ENCODE assay signal across 19 mouse cellular contexts in the genomic region with DNA sequence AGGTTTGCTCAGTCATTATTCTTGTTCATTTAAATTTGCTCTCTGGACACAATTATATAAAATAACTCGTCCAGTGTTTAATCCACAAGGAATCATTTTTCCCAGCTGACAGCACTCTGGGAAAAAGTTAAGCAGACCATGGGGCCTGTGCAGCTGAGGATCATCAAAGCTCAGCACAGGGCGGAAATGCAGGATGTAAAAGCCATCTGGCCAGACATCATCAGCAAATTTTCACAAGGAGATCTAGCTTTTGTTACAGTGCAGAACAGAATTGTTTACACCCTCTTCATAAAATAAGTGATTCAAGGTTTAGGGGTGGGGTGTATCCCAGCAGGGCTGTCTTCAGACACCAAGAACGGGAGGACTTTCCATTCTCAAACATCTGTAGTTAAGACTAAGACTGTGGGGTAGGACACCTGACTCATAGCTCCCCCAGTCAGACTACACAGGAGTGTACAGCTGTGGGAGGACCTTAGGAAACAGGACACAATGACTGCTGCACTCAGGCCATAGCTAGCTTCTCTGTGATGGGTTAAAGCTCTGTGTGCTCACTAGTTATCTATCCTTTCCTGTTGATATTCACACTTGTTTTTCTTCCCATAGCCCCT.
A peak's percentile ranks its signal among the peaks of the same experiment; 100 is the strongest.
DNase-seq lines count a peak whose midpoint lies in the region; ATAC-seq lines count a peak whose summit lies in the region.
"Had no signal": no experiment of that assay in that cellular context is flagged by ENCODE, and none has a peak within 500 bp of the region (broad histone marks: within the 10 kb centered on the region; RNA-seq: fewer than 3 reads in every experiment).

No protein-coding gene starts in this region.

- no peaks in the 10 kb centered on the region for H3K4me1 ChIP-seq in embryonic facial prominence, embryonic 14.5 days (ENCODE audit: control insufficient read depth, insufficient read depth, low read length)
- no peaks in the 10 kb centered on the region for H3K4me1 ChIP-seq in limb, embryonic 12.5 days (replicated peaks)
- H3K4me1 ChIP-seq: hindbrain, embryonic 15.5 days; neural tube, embryonic 13.5 days had no signal

- no peaks in the 10 kb centered on the region for H3K9me3 ChIP-seq in embryonic facial prominence, embryonic 14.5 days (ENCODE audit: control insufficient read depth, low read length)
- no peaks in the 10 kb centered on the region for H3K9me3 ChIP-seq in limb, embryonic 12.5 days
- H3K9me3 ChIP-seq: hindbrain, embryonic 15.5 days; neural tube, embryonic 13.5 days had no signal

- peak; percentile 62; the same call in 1 of the 2 replicates for ATAC-seq in embryonic facial prominence, embryonic 14.5 days (ENCODE audit: low read depth)
- peak; percentile 68 for ATAC-seq in limb, embryonic 12.5 days (ENCODE audit: insufficient number of reproducible peaks, insufficient read depth, low FRiP score, low TSS enrichment, low read depth)
- ATAC-seq: forebrain, embryonic 14.5 days had no signal

- H3K4me3 ChIP-seq in embryonic facial prominence, embryonic 14.5 days (ENCODE audit: low read depth, low read length): no peak overlapping the region
- H3K4me3 ChIP-seq in limb, embryonic 12.5 days (replicated peaks): no peak overlapping the region
- H3K4me3 ChIP-seq: hindbrain, embryonic 15.5 days; layer of hippocampus, adult 2 months; left cerebral cortex, adult 2 months; neural tube, embryonic 13.5 days had no signal

- H3K36me3 ChIP-seq in embryonic facial prominence, embryonic 14.5 days (ENCODE audit: control insufficient read depth, insufficient read depth, low read length): no peaks in the 10 kb centered on the region
- no peaks in the 10 kb centered on the region for H3K36me3 ChIP-seq in limb, embryonic 12.5 days
- H3K36me3 ChIP-seq: hindbrain, embryonic 15.5 days; neural tube, embryonic 13.5 days had no signal

- peak; percentile 4 for DNase-seq in gastrocnemius, adult 18-20 months (ENCODE audit: low spot score)
- no peak for DNase-seq in gastrocnemius, adult 8-10 months (ENCODE audit: low spot score in 2 of 2)
- DNase-seq in kidney, adult 9 months: peak; percentile 3
- DNase-seq in kidney, adult 11 months: no peak
- DNase-seq in embryonic facial prominence, embryonic 14.5 days (ENCODE audit: low spot score): peak; percentile 29
- DNase-seq in adipocyte (ENCODE audit: low spot score): no peak
- DNase-seq in right cerebral cortex, postnatal 36 days (ENCODE audit: low spot score in 2 of 2): no peak
- DNase-seq: adrenal gland, postnatal 25 days; cerebellum, adult 8-10 months; gastrocnemius, postnatal 14 days; liver; lung, adult 18-20 months; thymus, postnatal 36 days had no signal

- WGBS in embryonic facial prominence, embryonic 14.5 days: 44% methylated on average over 3 of the region's 3 CpGs
- WGBS in limb, embryonic 12.5 days: 52% methylated on average over 3 of the region's 3 CpGs

- no peak overlapping the region for H3K4me2 ChIP-seq in embryonic facial prominence, embryonic 14.5 days (ENCODE audit: low read depth, low read length)
- H3K4me2 ChIP-seq in limb, embryonic 12.5 days: no peak overlapping the region
- H3K4me2 ChIP-seq: hindbrain, embryonic 15.5 days; neural tube, embryonic 13.5 days had no signal

- H3K27ac ChIP-seq in embryonic facial prominence, embryonic 14.5 days (replicated peaks; ENCODE audit: low read depth, low read length): no peak overlapping the region
- H3K27ac ChIP-seq in limb, embryonic 12.5 days: 0 out of 2 replicates have a peak overlapping the region, but pooled peaks have one; percentile 4
- H3K27ac ChIP-seq: hindbrain, embryonic 15.5 days; layer of hippocampus, adult 2 months; left cerebral cortex, adult 2 months; neural tube, embryonic 13.5 days had no signal

- no peak overlapping the region for H3K9ac ChIP-seq in embryonic facial prominence, embryonic 14.5 days (ENCODE audit: low read depth, low read length)
- H3K9ac ChIP-seq in limb, embryonic 12.5 days (replicated peaks): no peak overlapping the region
- H3K9ac ChIP-seq: hindbrain, embryonic 15.5 days; neural tube, embryonic 13.5 days had no signal

- H3K27me3 ChIP-seq in embryonic facial prominence, embryonic 14.5 days (replicated peaks; ENCODE audit: control insufficient read depth, insufficient read depth, low read length): no peaks in the 10 kb centered on the region
- no peaks in the 10 kb centered on the region for H3K27me3 ChIP-seq in limb, embryonic 12.5 days
- H3K27me3 ChIP-seq: hindbrain, embryonic 15.5 days; neural tube, embryonic 13.5 days had no signal

Comparison
In these comparisons a context has a peak if more than half of its experiments do, and no peak if none do; other contexts are left out.
1. DNase-seq: peak in gastrocnemius, adult 18-20 months (single experiment), kidney, adult 9 months (single experiment) and embryonic facial prominence, embryonic 14.5 days (single experiment); none in gastrocnemius, adult 8-10 months (0 of 2), kidney, adult 11 months (single experiment), adipocyte (single experiment) and right cerebral cortex, postnatal 36 days (0 of 2).